ENCODE assay signal across 8 mouse cellular contexts in genomic region chr4:109657851-109658500, GRCm38 (mm10). TPM values are rescaled to one million over a fixed set of nuclear protein-coding genes. Genes with fewer than 3 reads are reported as not detected.
DNase-seq lines count a peak whose midpoint lies in the region; ATAC-seq and TF ChIP-seq lines count a peak whose summit lies in the region.

No protein-coding gene starts in this region.

- H3K79me2 ChIP-seq in CH12.LX (replicated peaks; ENCODE audit: control insufficient read depth, extremely low read depth, insufficient read depth, poor library complexity, severe bottlenecking), result no peaks in the 10 kb centered on the region

- TF ChIP-seq POLR2A in CH12.LX (IDR thresholded peaks at IDR 0.05; ENCODE audit: low read depth, low read length), result no peak

- H3K9me3 ChIP-seq in heart, embryonic 11.5 days (replicated peaks; ENCODE audit: control insufficient read depth, low read length), result no peaks in the 10 kb centered on the region
- H3K9me3 ChIP-seq in CH12.LX (replicated peaks; ENCODE audit: low read length), result no peaks in the 10 kb centered on the region
- H3K9me3 ChIP-seq in limb, embryonic 10.5 days (replicated peaks), result no peaks in the 10 kb centered on the region

- no peak for TF ChIP-seq EP300 in CH12.LX (IDR thresholded peaks at IDR 0.05; ENCODE audit: low read length)

- ATAC-seq in heart, embryonic 11.5 days (replicated peaks; ENCODE audit: insufficient number of reproducible peaks, low FRiP score, low TSS enrichment), result no peak
- ATAC-seq in erythroid progenitor cell, adult 5-6 weeks (replicated peaks; ENCODE audit: low FRiP score, poor library complexity, severe bottlenecking), result peak; percentile 31; the same call in 1 of the 2 replicates

- in situ Hi-C loops in CH12.LX (cut with MboI; ENCODE audit: low pct_ligation_motif_present, low pct_unique_long_range_greater_than_20kb, low sequenced_read_pairs), result no loop called here

- no peak overlapping the region for H3K27ac ChIP-seq in heart, embryonic 11.5 days (ENCODE audit: low read depth, low read length)
- no peak overlapping the region for H3K27ac ChIP-seq in CH12.LX (ENCODE audit: insufficient read depth, low read depth)
- no peak overlapping the region for H3K27ac ChIP-seq in limb, embryonic 10.5 days

- peak overlapping the region; percentile 75 for H3K4me2 ChIP-seq in heart, embryonic 11.5 days
- peak overlapping the region; percentile 73 for H3K4me2 ChIP-seq in CH12.LX (ENCODE audit: insufficient read depth, low read depth, poor library complexity, severe bottlenecking)

- no peak overlapping the region for H3K9ac ChIP-seq in heart, embryonic 11.5 days (ENCODE audit: low read depth, low read length)
- H3K9ac ChIP-seq in CH12.LX (ENCODE audit: insufficient read depth, low read depth), result peak overlapping the region; percentile 43; the same call in 1 of the 2 replicates

- H3K4me3 ChIP-seq in heart, embryonic 11.5 days (ENCODE audit: low read depth, low read length), result peak overlapping the region; percentile 45
- peak overlapping the region in 2 of 3 experiments; percentile 17 to 70 for H3K4me3 ChIP-seq in CH12.LX (replicated peaks in 1 of 3; ENCODE audit: low read depth in 2 of 3, low read length in 2 of 3, poor library complexity in 1 of 3)
- H3K4me3 ChIP-seq in limb, embryonic 10.5 days, result peak overlapping the region; percentile 50

- H3K4me1 ChIP-seq in heart, embryonic 11.5 days (ENCODE audit: control insufficient read depth, insufficient read depth, low read length), result no peaks in the 10 kb centered on the region
- H3K4me1 ChIP-seq in CH12.LX (ENCODE audit: control insufficient read depth in 1 of 2, insufficient read depth in 2 of 2), result no peaks in the 10 kb centered on the region; a peak in 1 of 4 replicates
- peaks cover 12% of the 10 kb centered on the region for H3K4me1 ChIP-seq in limb, embryonic 10.5 days

- dilution Hi-C loops in CH12.LX (cut with MboI; ENCODE audit: extremely low pct_ligation_motif_present, extremely low pct_unique_long_range_greater_than_20kb, low sequenced_read_pairs), result no loop called here

- peaks cover 55% of the 10 kb centered on the region for H3K27me3 ChIP-seq in heart, embryonic 11.5 days (ENCODE audit: control insufficient read depth, insufficient read depth, low read length)
- no peaks in the 10 kb centered on the region for H3K27me3 ChIP-seq in CH12.LX (replicated peaks)
- peaks cover 100% of the 10 kb centered on the region for H3K27me3 ChIP-seq in limb, embryonic 10.5 days (ENCODE audit: low read depth, poor library complexity, severe bottlenecking)

- WGBS in heart, embryonic 11.5 days (ENCODE audit: insufficient replicate concordance), result 1% methylated on average over 20 of the region's 20 CpGs
- 2% methylated on average over 20 of the region's 20 CpGs for WGBS in limb, embryonic 10.5 days

- no peak for TF ChIP-seq CTCF in CH12.LX (conservative IDR thresholded peaks at IDR 0.05 in 1 of 2, IDR thresholded peaks at IDR 0.05 in 1 of 2; ENCODE audit: low read depth in 2 of 2, low read length in 2 of 2)

- H3K36me3 ChIP-seq in heart, embryonic 11.5 days (ENCODE audit: control insufficient read depth, insufficient read depth, low read length), result no peaks in the 10 kb centered on the region
- H3K36me3 ChIP-seq in CH12.LX (replicated peaks in 1 of 2; ENCODE audit: control insufficient read depth in 1 of 2, insufficient read depth in 1 of 2, low read length in 1 of 2), result peaks cover 0 to 3% of the 10 kb centered on the region in 2 experiments
- H3K36me3 ChIP-seq in limb, embryonic 10.5 days, result no peaks in the 10 kb centered on the region

- TF ChIP-seq RAD21 in CH12.LX (IDR thresholded peaks at IDR 0.05; ENCODE audit: low read depth, low read length), result no peak

- DNase-seq in heart, adult 11 months, result no peak
- DNase-seq in CH12.LX (ENCODE audit: extremely low read depth) (no peak), MN1 (ENCODE audit: low spot score) (no peak)
- peak; percentile 53 for DNase-seq in limb, embryonic 10.5 days (ENCODE audit: low spot score)
- DNase-seq in neural tube, embryonic 10.5 days (ENCODE audit: extremely low spot score, low spot score), result peak; percentile 58
- DNase-seq in layer of hippocampus, postnatal 25 days (ENCODE audit: extremely low spot score in 1 of 2, low spot score in 1 of 2), result no peak

TF ChIP-seq in CH12.LX, 34 proteins besides CTCF, POLR2A, EP300 and RAD21:
- TF ChIP-seq E2F4 (IDR thresholded peaks at IDR 0.05; ENCODE audit: insufficient replicate concordance, low read depth, low read length) (0 out of 2 replicates have a peak, but pooled peaks have one; percentile 23), MEF2A (IDR thresholded peaks at IDR 0.05; ENCODE audit: borderline replicate concordance, low read depth, low read length) (no peak), ZNF384 (IDR thresholded peaks at IDR 0.05; ENCODE audit: low read depth, low read length) (peak; percentile 56; the same call in 1 of the 2 replicates), MAX (IDR thresholded peaks at IDR 0.05; ENCODE audit: low read length) (no peak), JUND (conservative IDR thresholded peaks at IDR 0.05; ENCODE audit: low read depth, low read length) (no peak)
TF ChIP-seq in CH12.LX: peak in this region for 2.

RNA-seq across cellular contexts. Expression of gene Cdkn2c, which starts 9.0 kb away (rescaled TPM):
- 5.2 and 6.1 TPM in 2 replicates for polyA plus RNA-seq in heart, embryonic 11.5 days (2014; fragmentation: Nextera tagmentation; extraction: Ambion mirVana)
- total RNA-seq in CH12.LX (2012; rRNA removed), result 15.0 and 16.1 TPM in 2 replicates
- 12.8 and 14.1 TPM in 2 replicates for total RNA-seq in CH12.LX (2014; rRNA removed)
- 6.8 and 7.1 TPM in 2 replicates for polyA plus RNA-seq in CH12.LX (2012; ENCODE audit: insufficient read length, low read depth)
- 190 and 219 TPM in 2 replicates for total RNA-seq in erythroid progenitor cell, adult 5-6 weeks (2015; ENCODE audit: low replicate concordance)
- total RNA-seq in erythroid progenitor cell, adult 5-6 weeks (2017; ENCODE audit: low replicate concordance), result 196 and 225 TPM in 2 replicates
- 1.1 and 1.4 TPM in 2 replicates for polyA plus RNA-seq in limb, embryonic 10.5 days (2016; fragmentation: Nextera tagmentation; extraction: Ambion mirVana)
- total RNA-seq in layer of hippocampus, postnatal 25 days (2021), result 1 to 10 TPM; 4.6 to 4.8 TPM

RNA-seq across cellular contexts. Expression of gene Faf1, which starts 18.4 kb away (rescaled TPM):
- polyA plus RNA-seq in heart, embryonic 11.5 days (2014; fragmentation: Nextera tagmentation; extraction: Ambion mirVana), result 25.2 and 25.3 TPM in 2 replicates
- 34.9 and 35.8 TPM in 2 replicates for total RNA-seq in CH12.LX (2012; rRNA removed)
- total RNA-seq in CH12.LX (2014; rRNA removed), result 52.8 and 65.5 TPM in 2 replicates
- 38.2 and 38.4 TPM in 2 replicates for polyA plus RNA-seq in CH12.LX (2012; ENCODE audit: insufficient read length, low read depth)
- 50.8 and 68.3 TPM in 2 replicates for total RNA-seq in erythroid progenitor cell, adult 5-6 weeks (2015; ENCODE audit: low replicate concordance)
- 78.3 and 105 TPM in 2 replicates for total RNA-seq in erythroid progenitor cell, adult 5-6 weeks (2017; ENCODE audit: low replicate concordance)
- polyA plus RNA-seq in limb, embryonic 10.5 days (2016; fragmentation: Nextera tagmentation; extraction: Ambion mirVana), result 29.2 TPM in 2 replicates
- total RNA-seq in layer of hippocampus, postnatal 25 days (2021), result 10 to 100 TPM; 24.0 to 26.8 TPM

Comparison
In these comparisons a context has a peak if more than half of its experiments do, and no peak if none do; other contexts are left out.
1. DNase-seq: peak in limb, embryonic 10.5 days (single experiment) and neural tube, embryonic 10.5 days (single experiment); none in heart, adult 11 months (single experiment), CH12.LX (single experiment), MN1 (single experiment) and layer of hippocampus, postnatal 25 days (0 of 2).
2. RNA of gene Cdkn2c, which starts 9.0 kb away (total RNA-seq): 190 to 225 TPM in erythroid progenitor cell, adult 5-6 weeks; 12.8 to 16.1 TPM in CH12.LX and 4.6 to 4.8 TPM in layer of hippocampus, postnatal 25 days; every median in the first group is over 10 times any median in the second.
3. Peak in every context shown above with its lines, with median percentiles within 50 percentile points of each other: H3K4me3 ChIP-seq.